Mouse (Mus musculus) CH12.LX (cell line): ENCODE data around the gene Psmg1.
A peak's percentile ranks its signal among the peaks of the same experiment; 100 is the strongest.

Experiments used
- CTCF ChIP-seq, 2 experiments: IDR thresholded peaks in 1 of 2; conservative IDR thresholded peaks in 1 of 2; 2 replicates each; pipeline ENCODE4 v1.5.1; 2011 to 2012; ENCODE audit warnings: low read depth in 2 of 2, low read length in 2 of 2, improper control_type of control experiment in 1 of 2, inconsistent platforms in 1 of 2, mild to moderate bottlenecking in 1 of 2, moderate library complexity in 1 of 2
- EP300 ChIP-seq: IDR thresholded peaks from 2 replicates; pipeline ENCODE4 v1.6.1; 2011; ENCODE audit warnings: low read length, improper control_type of control experiment
- GABPA ChIP-seq: IDR thresholded peaks from 2 replicates; pipeline ENCODE4 v1.6.1; 2012; ENCODE audit warnings: low read depth, low read length, improper control_type of control experiment, inconsistent platforms; ENCODE audit not compliant: insufficient replicate concordance
- HCFC1 ChIP-seq: IDR thresholded peaks from 2 replicates; pipeline ENCODE4 v1.6.1; 2012; ENCODE audit warnings: low read depth, mild to moderate bottlenecking, inconsistent platforms, low read length, improper control_type of control experiment
- MAX ChIP-seq: IDR thresholded peaks from 2 replicates; pipeline ENCODE4 v1.6.1; 2011; ENCODE audit warnings: low read length, improper control_type of control experiment
- MAZ ChIP-seq: IDR thresholded peaks from 2 replicates; pipeline ENCODE4 v1.6.1; 2012; ENCODE audit warnings: low read depth, mild to moderate bottlenecking, inconsistent platforms, low read length, improper control_type of control experiment, moderate library complexity
- NELFE ChIP-seq: IDR thresholded peaks from 2 replicates; pipeline ENCODE4 v1.6.1; 2011; ENCODE audit warnings: low read depth, low read length, improper control_type of control experiment
- PAX5 ChIP-seq: IDR thresholded peaks from 2 replicates; pipeline ENCODE4 v1.6.1; 2012; ENCODE audit warnings: low read length, inconsistent platforms, mixed read lengths
- POLR2A ChIP-seq: IDR thresholded peaks from 2 replicates; pipeline ENCODE4 v1.6.1; 2011; ENCODE audit warnings: low read depth, mild to moderate bottlenecking, improper control_type of control experiment, low read length
- SMC3 ChIP-seq: IDR thresholded peaks from 2 replicates; pipeline ENCODE4 v1.6.1; 2011; ENCODE audit warnings: low read depth, low read length, improper control_type of control experiment
- TBP ChIP-seq: conservative IDR thresholded peaks from 2 replicates; pipeline ENCODE4 v1.6.1; 2011; ENCODE audit warnings: low read depth, low read length, improper control_type of control experiment
- USF1 ChIP-seq: IDR thresholded peaks from 2 replicates; pipeline ENCODE4 v1.6.1; 2014; ENCODE audit warnings: low read depth, mild to moderate bottlenecking, inconsistent platforms, low read length, improper control_type of control experiment

- TF ChIP-seq TBP (no peak), CTCF (conservative IDR thresholded peaks at IDR 0.05 in 1 of 2, IDR thresholded peaks at IDR 0.05 in 1 of 2; ENCODE audit: low read depth in 2 of 2, low read length in 2 of 2) (peak in 1 of 2 experiments; percentile 53; a peak in 3 of 4 replicates), EP300 (no peak), NELFE (no peak), SMC3 (peak; percentile 39), POLR2A (no peak), HCFC1 (no peak), MAZ (no peak), PAX5 (no peak), MAX (no peak), USF1 (no peak), GABPA (no peak)
These were observed 34.1 kb downstream of the Psmg1 start for GRCm38 (mm10) chr16:95956618-95957017.
